Mouse (Mus musculus) spleen, postnatal 14 days (tissue): ENCODE measurements at regions not wholly inside any gene's neighbourhood (a gene's known extent, or its start where the extent isn't known, plus 50 kb on each side); places are given as distances from the start of the nearest gene placed in this dataset.

Source experiments
- DNase-seq, 2 experiments: peaks; one replicate each; pipeline ENCODE4 v3.0.0; 2021 to 2022; ENCODE audit warnings: low spot score in 2 of 2

GRCm38 (mm10) chr4:56070664-56071334 is 538.5 kb upstream of the Klf4 start:
- DNase-seq: no peak

GRCm38 (mm10) chr4:56068859-56069258 is 536.6 kb upstream of the Klf4 start:
- no peak for DNase-seq

GRCm38 (mm10) chr4:56064657-56065056 is 532.4 kb upstream of the Klf4 start:
- DNase-seq: no peak

GRCm38 (mm10) chr4:56051792-56052380 is 519.6 kb upstream of the Klf4 start:
- DNase-seq: no peak

- no peak for DNase-seq
These were observed 507.1 kb upstream of the Klf4 start for GRCm38 (mm10) chr4:56039327-56039726.

- DNase-seq: no peak
These were observed 504.1 kb upstream of the Klf4 start for GRCm38 (mm10) chr4:56036334-56036733.

GRCm38 (mm10) chr4:56035543-56035942 is 503.3 kb upstream of the Klf4 start:
- DNase-seq: no peak

GRCm38 (mm10) chr4:56028441-56028840 is 496.2 kb upstream of the Klf4 start:
- no peak for DNase-seq

GRCm38 (mm10) chr4:56027258-56027657 is 495.0 kb upstream of the Klf4 start:
- DNase-seq: no peak

- DNase-seq: no peak
These were observed 492.2 kb upstream of the Klf4 start for GRCm38 (mm10) chr4:56024478-56024877.

- no peak for DNase-seq
These were observed 485.9 kb upstream of the Klf4 start for GRCm38 (mm10) chr4:56018212-56018611.

GRCm38 (mm10) chr4:56015481-56015880 is 483.2 kb upstream of the Klf4 start:
- DNase-seq: no peak

GRCm38 (mm10) chr4:56008287-56008686 is 476.0 kb upstream of the Klf4 start:
- DNase-seq: no peak

- no peak for DNase-seq
These were observed 472.0 kb upstream of the Klf4 start for GRCm38 (mm10) chr4:56004227-56004626.

- no peak for DNase-seq
These were observed 469.1 kb upstream of the Klf4 start for GRCm38 (mm10) chr4:56001312-56001731.

GRCm38 (mm10) chr4:55984026-55984425 is 451.8 kb upstream of the Klf4 start:
- DNase-seq: no peak

GRCm38 (mm10) chr4:55978539-55978938 is 446.3 kb upstream of the Klf4 start:
- DNase-seq: no peak

- DNase-seq: no peak
These were observed 444.0 kb upstream of the Klf4 start for GRCm38 (mm10) chr4:55976265-55976664.

- DNase-seq: no peak
These were observed 441.4 kb upstream of the Klf4 start for GRCm38 (mm10) chr4:55973706-55974105.

- DNase-seq: no peak
These were observed 440.1 kb upstream of the Klf4 start for GRCm38 (mm10) chr4:55972235-55972819.

- no peak for DNase-seq
These were observed 427.8 kb upstream of the Klf4 start for GRCm38 (mm10) chr4:55960063-55960462.

GRCm38 (mm10) chr4:55953701-55954100 is 421.4 kb upstream of the Klf4 start:
- no peak for DNase-seq

GRCm38 (mm10) chr4:55952220-55952619 is 420.0 kb upstream of the Klf4 start:
- DNase-seq: no peak
